Mouse (Mus musculus): ENCODE measurements around the gene Whrn.

Gene Whrn

GRCm38 (mm10) chr4:63495915-63496278 lies at the start of gene Whrn:
Whrn (minus strand) TSS chr4:63495991.
- peak; percentile 61 to 65 for DNase-seq

DNA sequence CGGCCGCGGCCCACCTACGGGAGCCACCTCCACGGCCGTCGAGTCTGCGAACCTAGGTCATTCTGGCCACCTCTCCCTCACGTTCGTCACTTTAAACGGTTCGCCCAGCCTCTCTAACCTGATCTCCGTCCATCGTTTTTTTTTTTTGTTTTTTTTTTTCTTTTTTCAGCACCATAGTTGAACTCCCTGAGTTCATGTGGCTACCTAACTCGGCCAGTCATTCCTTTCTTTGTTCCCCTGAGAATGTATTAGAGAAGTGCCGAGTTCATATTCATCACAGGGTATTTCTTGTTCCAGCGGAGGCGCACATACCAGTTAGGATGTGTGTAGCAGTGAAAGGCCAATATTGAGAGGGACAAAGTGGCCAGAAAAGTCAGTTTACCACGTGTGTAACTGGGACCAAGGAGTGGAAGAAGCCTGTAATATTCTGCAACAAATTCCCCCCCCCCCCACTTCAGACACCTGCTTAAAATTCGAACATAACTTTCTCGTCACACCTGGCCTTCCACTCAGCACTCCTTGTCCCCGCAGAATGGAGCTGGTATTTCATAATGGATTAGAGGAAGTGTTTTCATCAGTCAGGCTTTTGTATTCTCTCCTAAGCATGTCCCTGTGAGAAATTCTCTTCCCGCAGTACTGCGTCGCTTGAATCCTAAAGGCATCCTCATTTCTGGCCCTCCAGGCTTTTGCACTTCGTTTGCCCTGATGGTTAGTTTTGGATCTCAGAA lies 49.6 kb upstream of the Whrn start:
- DNase-seq, result peak in 1 of 2 experiments; percentile 33

DNA sequence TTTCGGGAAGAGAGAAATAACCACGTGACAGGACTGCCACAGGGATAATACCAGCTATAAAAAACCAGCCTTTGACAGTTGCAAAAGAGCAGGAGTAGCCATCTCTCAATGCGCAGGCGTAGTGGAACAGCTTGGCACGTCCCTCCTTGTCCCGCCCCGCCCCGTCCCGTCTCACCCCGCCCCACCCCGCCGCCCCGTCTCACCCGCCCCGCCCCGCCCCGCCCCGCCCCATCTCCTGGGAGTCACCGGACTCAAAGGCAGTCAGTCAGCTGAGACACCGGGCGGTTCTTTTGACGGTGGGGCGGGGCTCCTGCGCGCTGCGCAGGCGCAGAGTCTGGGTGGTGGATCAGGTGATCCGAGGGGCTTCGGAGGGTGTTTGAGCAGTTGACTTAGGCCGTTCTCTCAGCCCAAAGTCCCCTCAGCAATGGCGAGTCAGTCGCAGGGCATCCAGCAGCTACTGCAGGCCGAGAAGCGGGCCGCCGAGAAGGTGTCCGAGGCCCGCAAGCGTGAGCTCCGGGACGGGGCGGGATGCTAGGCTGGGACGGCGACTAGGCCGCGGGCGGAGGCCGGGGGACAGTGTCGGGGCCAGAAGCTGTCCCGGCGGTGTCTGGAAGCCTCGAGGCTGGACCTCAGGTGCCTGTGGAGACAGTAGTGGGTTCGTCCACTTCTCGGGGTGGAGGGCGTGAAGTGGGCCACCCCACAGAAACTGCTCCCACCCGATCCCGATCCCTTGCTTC lies 48.9 kb upstream of the Whrn start, which contains the start of gene Atp6v1g1:
Atp6v1g1 (plus strand) TSS at position 279 of the 737 bp plus-strand sequence.
- peak; percentile 95 to 96 for DNase-seq

DNA sequence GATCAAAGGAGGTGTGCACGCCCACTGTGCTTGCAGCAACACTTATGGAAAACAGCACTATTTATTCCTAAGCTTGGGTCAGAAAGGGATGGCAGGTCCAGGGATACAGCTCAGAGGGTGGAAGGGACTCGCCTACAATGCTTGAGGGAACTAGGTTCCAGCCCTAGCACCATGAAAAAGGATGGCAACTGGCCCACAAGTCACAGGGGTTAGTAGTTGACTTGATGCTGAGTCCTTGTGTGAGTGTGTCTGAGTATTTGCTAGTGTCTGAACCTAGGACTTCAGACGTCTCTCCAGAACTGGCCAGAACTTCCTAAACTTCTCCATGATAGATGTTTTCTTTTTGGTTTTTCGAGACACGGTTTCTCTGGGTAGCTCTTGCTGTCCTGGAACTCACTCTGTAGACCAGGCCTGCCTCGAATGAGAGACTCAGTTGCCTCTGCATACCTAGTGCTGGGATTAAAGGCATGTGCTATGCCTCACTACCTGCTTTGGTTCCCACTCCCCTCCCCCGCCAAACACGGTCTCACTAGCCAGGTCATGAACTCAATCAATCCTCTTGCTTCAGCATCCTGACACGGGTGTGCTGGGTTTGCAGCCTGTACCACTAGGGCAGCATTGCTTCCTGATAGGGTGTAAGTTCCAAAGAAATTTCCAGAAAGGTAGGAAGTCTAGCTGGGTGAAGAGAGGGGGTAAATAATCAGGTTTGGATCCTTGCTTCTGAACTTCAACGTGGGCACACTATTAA lies 48.1 kb upstream of the Whrn start:
- peak; percentile 62 to 66 for DNase-seq

DNA sequence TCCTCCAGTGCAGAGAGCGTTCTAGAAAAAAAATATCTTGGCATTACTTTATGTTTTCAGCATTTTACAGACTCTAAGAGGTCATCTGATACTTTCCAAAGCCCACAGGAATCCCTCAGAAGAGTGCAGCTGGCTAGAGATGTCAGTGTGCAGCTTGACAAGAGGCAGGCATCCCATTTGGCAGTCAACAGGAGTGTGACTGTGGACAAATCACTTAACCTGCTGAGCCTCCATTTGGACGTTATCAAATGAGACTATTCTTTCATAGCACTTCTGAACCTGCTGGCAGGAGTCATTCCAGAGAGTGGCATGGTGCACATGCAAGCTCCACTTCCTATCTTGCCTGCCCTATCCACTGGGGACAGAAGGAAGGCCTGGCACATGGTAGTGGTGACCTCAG lies 46.4 kb upstream of the Whrn start:
- peak; percentile 26 to 45 for DNase-seq

DNA sequence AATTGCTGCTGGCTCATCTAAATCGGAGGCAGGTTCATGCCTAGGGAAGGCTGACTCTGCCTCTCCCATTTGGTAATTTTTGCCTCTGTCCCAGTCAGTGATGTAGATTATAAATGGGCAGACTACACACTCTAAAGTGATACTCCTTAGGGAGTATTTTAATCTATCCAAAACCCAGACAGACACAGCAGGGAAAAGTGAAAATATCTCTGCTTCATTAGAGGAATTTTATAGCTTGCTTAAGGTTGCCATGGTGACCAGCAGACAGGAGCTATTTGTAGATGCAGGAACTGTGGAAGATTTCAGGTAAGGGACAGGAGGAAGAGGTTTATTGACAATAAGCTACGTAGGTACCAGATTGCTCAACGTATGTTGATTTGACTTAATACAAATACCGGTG lies 41.8 kb upstream of the Whrn start:
- DNase-seq, result no peak

GRCm38 (mm10) chr4:63530409-63530808 lies 34.6 kb upstream of the Whrn start:
- DNase-seq, result peak in 1 of 2 experiments; percentile 18

DNA sequence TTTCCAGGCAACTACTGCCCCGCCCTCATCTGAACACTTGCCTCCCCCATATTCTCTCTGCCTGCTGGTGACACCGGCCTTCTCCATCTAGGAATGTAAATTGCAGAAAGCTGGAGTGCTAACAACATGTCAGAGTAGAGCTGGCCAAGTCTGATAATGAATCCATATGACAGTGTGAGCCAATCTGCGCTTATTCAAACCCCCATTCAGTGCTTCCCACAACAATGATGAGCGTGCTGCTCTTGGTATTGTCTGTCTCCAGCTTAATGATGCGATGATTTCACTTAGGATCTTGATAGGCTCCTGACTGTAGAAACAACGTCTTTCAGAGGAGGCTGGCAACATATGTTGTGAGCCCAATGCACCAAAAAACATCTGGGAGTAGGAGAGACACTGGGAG lies 33.2 kb upstream of the Whrn start:
- DNase-seq, result no peak

DNA sequence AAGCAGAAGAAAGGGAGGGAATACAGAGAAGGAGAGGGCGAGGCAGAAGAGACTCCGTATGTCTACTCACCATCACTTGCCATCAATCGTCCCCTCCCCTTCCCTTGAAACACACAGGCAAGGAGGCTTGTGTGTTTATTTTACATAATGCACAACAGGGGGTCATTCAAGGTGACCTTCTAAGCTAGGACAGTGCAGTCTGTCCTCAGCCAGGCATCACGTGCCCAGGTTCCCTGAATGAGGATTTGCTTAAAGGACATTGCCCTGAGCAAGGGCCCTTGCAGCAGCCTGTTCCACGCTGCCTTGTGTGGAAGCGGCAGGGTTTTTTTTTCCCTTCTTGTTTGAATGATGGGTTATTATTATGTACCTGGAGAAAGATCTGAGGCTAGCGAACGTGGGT lies 29.7 kb upstream of the Whrn start:
- no peak for DNase-seq

DNA sequence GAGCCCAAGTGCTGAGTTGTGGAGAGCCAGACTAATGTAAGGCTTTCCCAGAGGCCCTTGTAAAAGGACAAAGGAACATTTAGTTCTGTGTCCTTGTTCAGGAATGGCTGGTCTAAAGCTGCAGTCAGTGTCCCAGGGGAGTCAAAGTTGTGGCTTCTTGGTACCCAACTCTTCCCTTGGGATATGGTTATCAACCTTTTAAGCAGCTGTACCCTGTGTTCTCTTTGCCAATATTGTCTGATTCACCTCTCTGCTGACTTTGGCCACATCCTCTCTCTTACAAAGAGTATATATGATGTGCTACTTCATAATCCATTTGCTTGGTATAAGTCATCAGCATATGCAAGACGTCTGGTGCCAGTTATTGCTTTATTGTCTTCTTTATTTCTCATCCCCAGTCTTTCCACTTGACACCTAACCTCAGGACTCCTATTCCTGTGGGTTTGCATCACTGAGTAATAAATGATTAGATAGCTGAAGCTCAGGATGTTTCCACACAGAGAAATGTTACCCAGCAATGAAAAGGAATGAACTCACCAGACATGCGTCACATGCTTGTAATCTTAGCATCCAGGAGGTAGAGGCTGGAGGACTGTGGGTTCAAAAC lies 26.1 kb upstream of the Whrn start:
- DNase-seq, result no peak

DNA sequence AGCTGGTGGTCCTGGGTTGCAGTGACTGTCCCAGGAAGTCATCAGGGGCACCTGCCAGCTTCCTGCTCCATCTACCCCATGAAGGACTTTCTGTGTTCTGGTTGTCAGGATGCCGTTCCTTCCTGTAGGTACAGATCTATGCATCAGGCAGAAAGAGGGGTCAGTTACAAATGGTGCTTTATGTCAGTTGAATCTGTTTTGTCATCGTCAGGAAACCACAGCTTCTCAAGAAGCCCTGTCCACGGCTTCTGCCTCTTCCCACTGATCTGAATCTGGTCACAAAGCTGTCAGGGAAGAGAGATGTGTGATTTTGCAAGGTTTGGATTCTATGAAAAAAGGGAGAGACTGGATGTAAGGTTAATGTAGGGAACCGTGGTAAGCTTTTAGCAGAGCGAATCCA lies 19.2 kb upstream of the Whrn start:
- no peak for DNase-seq

DNA sequence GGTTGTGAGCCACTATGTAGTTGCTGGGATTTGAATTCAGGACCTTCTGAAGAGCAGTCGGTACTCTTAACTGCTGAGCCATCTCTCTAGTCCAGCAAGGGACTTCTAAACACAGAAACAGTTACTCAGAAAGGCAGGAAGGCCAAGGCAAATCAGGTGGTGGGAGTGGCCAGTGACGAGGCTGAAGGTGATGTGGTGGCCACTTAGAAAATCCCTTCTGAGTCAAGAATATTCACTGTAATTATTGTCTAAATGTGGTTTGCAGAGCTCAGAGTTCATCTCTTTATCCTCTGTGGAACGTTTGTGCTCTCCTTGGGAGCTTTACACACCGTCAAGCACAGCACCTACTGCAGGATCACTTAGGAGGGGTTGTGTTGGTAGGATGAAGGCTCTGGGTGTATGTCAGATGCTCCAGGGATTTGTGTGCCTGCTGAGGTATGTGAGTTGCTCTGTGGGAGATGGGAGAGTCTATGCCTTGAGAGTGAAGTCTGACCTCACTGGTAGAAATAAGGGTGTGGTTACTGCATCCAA lies 18.7 kb upstream of the Whrn start:
- no peak for DNase-seq

GRCm38 (mm10) chr4:63512921-63513320 lies 17.1 kb upstream of the Whrn start:
- no peak for DNase-seq

DNA sequence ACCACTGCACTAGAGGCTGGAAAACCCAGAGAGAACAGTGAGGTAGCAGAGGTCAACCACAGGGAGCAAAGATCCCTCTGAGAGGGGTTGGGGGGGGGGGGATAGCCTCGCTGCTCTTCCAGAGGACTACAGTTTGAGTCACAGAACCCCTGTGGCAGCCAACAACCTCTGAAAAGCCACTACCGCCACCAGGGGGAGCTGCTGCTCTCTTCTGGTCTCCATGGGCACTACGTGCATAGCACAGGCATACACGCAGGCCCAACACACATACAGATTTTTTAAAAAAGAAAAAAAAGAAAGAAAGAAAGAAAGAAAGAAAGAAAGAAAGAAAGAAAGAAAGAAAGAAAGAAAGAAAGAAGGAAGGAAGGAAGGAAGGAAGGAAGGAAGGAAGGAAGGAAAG lies 12.4 kb upstream of the Whrn start:
- peak; percentile 79 to 87 for DNase-seq

DNA sequence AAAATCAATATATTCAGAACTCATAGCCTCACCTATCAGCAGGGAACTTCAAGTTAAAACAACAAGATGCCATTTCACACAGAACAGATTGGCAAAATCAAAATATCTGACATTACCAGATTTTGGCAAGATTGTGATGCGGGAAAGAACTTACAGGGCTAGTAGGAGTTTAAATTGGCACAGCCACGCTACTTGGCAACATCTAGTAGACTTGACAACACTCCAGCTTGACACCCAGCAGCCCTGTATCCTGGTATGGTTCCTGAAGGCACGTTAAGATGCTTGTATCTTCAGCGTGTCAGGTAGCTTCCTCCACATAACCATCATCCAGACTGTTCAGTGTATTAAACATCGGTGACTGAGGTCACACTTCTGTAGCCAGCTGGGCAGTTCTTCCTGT lies 11.7 kb upstream of the Whrn start:
- no peak for DNase-seq

DNA sequence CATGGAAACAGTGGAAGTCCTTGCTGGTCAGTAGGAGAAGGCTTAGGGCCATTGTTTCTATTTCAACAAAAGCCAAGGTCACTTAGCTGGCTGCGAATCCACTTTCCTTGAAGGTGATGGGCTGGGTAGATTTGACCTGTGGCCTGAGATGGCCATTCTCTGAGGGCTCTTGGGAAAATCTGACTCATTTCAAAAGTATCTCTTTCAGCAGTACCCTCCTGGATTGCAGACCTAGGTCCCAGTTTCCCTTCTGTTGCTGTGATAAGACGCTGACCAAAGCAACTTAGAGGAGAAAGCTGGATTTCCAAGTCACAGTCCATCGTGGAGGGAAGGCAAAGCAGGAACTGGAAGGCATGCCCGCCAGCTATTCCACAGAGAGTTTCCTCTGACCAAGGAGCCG lies 8.2 kb upstream of the Whrn start:
- no peak for DNase-seq

GRCm38 (mm10) chr4:63501050-63501449 lies 5.3 kb upstream of the Whrn start:
- no peak for DNase-seq

GRCm38 (mm10) chr4:63498346-63498745 lies 2.6 kb upstream of the Whrn start:
- no peak for DNase-seq

DNA sequence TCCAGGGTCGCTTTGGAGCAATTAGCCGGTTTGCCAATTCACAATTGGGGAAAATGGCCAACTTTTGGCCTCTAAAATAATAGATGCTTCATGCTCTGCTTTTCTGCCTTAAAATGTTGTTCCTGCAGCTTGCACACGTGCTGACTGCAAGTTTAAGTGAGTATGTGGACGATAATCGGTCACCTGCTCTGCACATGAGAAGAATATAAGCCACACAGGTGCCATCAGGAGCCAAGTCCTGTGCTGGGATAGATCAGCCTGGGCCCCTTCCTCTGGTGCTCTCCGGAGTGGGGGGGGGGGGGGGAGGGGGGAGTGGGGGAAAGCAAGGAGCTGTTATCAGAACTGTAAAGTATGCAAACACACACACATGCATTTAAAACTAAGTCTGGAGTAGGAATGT lies 521 bp upstream of the Whrn start:
- no peak for DNase-seq

DNA sequence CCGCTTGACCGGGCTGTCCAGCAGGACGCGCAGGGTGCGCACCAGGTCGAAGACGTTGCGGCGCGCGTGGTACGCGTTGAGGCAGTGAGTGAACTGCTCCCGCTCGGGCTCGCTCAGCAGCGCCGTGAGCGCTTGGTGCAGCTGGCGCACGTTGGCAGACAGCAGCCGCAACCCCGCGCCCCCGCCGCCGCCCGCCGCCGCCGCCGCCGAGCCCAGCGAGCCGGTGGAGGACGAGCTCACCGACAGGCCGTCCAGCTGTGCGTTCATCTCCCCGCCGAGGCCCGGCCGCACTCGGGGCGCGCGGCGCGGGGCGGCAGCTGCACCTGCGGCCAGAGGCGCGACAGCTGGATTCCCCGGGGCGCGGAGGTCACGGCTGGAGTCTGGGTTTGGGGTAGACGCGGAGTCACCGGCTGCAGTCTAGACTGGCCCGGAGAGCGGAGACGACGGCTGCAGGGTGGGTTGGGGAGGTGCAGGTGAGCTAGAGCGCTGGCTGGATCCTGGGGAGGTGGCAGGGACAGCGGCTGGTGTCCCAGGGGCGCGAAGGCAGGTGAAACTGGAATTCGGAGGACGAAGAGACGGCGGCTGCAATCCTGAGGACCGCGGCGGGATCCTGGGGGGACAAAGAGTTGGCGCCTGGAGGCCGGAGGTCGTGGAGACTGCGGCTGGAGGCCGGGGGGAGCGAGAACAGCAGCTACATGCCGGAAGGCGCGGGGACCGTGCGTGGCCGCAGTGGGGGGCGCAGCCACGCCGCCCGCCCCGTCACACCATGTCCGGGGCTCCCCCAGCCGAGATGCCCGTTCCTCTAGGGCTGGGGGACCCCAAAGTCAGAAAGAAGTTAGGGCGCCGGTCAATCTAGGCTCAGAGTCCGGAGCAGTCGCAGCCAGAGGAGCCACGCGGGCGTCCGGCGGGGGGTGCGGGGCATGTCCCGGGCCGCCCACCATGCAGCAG lies 550 bp downstream of the Whrn start:
- DNase-seq, result peak; percentile 42 to 52

- DNase-seq, result peak in 1 of 2 experiments; percentile 26
Measured at GRCm38 (mm10) chr4:63494401-63494966, 1.3 kb downstream of the Whrn start.

All from cerebellum, postnatal 14 days (tissue).